Mouse (Mus musculus): ENCODE data around the gene Shroom1. TPM values are rescaled to one million over a fixed set of nuclear protein-coding genes. Genes with fewer than 3 reads are reported as not detected.

Gene Shroom1
- total RNA-seq (2023) = not detected

GRCm38 (mm10) chr11:53456474-53457371 lies at the start of gene Shroom1, which contains the start of gene Gm10447:
TSS of gene Shroom1 (plus strand) at chr11:53457205.
TSS of gene Gm10447 (minus strand) at chr11:53457110.

GRCm38 (mm10) chr11:53423036-53423435 lies 34.0 kb upstream of the Shroom1 start, which contains the start of gene Leap2:
TSS of gene Leap2 (minus strand) at chr11:53423170.

DNA sequence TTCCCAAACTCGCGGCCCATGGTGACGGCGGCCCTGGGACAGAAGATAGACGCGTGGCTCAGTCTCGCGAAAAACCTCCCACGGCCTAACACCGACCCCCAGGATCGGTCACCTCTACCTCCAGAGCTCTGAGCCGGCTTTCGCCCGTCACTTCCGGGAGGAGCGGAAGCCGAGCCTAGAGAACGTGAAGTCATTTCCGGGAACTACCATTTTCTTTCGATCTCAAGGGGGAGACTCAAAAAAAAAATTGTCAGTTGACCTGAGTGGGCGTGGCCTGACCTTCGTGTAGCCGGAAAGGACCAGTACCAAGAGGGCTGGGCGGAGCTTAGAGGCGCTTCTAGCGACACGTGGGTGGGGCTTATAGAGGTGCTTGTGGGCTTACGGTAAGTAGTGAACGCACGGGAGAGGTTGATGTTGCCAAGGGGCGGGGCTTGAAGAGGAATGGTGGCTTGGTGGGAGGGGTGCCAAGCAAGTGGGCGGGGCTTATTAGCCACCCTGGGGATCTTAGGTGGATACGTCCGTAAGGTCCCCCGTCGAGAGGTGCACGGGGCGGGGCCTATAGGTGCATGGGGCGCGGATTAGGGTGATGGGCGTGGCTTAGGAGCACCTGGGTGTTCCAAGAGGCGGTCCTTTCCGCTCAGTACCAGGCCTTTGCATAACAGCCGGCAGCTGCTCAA lies 26.2 kb upstream of the Shroom1 start, which contains the start of the genes Uqcrq and Gdf9:
Gene Uqcrq, minus strand, starts transcription at position 162 of the 677 bp plus-strand sequence.
Gene Gdf9, plus strand, starts transcription at position 354 of the 677 bp plus-strand sequence.

GRCm38 (mm10) chr11:53469968-53470695 lies 13.1 kb downstream of the Shroom1 start, which contains the start of gene Gm9837:
TSS of gene Gm9837 (minus strand) at chr11:53470479.

DNA sequence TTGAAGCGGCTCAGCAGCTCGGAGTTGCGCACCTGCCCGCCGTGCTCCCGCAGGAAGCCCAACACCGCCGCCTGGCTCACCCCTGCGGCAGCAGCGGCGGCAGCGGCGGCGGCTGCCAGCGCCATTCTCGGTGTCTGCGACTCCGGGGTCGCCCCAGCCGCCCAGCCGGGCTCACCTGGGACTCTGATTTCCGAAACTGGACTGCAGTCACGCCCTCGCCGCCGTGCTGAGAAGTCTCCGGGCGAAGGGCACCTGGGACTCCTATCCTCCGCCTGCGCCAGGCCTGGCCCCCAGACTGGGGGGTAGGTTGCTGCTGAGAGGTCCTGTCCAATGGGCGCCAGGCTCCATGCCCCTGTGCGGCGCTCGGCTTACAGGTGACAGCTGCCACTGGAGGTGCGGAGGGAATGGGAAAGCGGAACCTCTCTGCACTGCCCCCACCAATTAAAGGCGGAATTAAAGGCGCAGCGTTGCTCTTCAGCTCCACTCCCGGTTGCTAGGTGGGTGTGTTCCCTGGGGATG lies 22.8 kb downstream of the Shroom1 start, which contains the start of the genes Gm9945 and Sowaha:
Gene Gm9945, plus strand, starts transcription at position 384 of the 519 bp plus-strand sequence.
Gene Sowaha, minus strand, starts transcription at position 492 of the 519 bp plus-strand sequence.

Other genes starting within 250 kb of the Shroom1 start
- 122 TPM for gene Hspa4, start 156.7 kb upstream of the Shroom1 start, total RNA-seq (2023)
- gene Zcchc10, start 132.5 kb upstream of the Shroom1 start, total RNA-seq (2023) = 24.2 TPM
- 333 TPM for gene Aff4, start 106.4 kb upstream of the Shroom1 start, total RNA-seq (2023)
- gene Leap2, start 34.0 kb upstream of the Shroom1 start, total RNA-seq (2023) = not detected
- gene Uqcrq, start 26.4 kb upstream of the Shroom1 start, total RNA-seq (2023) = 136 TPM
- gene Gdf9, start 26.2 kb upstream of the Shroom1 start, total RNA-seq (2023) = not detected
- gene Gm10447, start 95 bp upstream of the Shroom1 start, total RNA-seq (2023) = not detected
- not detected for gene Gm9837, start 13.3 kb downstream of the Shroom1 start, total RNA-seq (2023)
- not detected for gene Gm9945, start 23.0 kb downstream of the Shroom1 start, total RNA-seq (2023)
- gene Sowaha, start 23.1 kb downstream of the Shroom1 start, total RNA-seq (2023) = 0.50 TPM
- gene Sept8, start 62.1 kb downstream of the Shroom1 start, total RNA-seq (2023) = 2.9 TPM
- 6.3 TPM for gene Kif3a, start 110.2 kb downstream of the Shroom1 start, total RNA-seq (2023)
- not detected for gene Il4, start 161.5 kb downstream of the Shroom1 start, total RNA-seq (2023)
- gene Il13, start 177.5 kb downstream of the Shroom1 start, total RNA-seq (2023) = not detected